Mouse (Mus musculus) midbrain, embryonic 14.5 days (tissue): ENCODE data around the gene Stk17b. TPM values are rescaled to one million over a fixed set of nuclear protein-coding genes. Genes with fewer than 3 reads are reported as not detected.
"Not testable (repeated sequence)": the region's sequence is repeated elsewhere in the genome, so short reads cannot be mapped to it uniquely, and the experiment has no call there.

ENCODE experiments used
- ATAC-seq: fragments of 200-750 bp; cut with Nextera tagmentation; 2 replicates; pipeline ENCODE4 v1.8.0; 2017; ENCODE audit warnings: moderate number of reproducible peaks, moderate library complexity; ENCODE audit not compliant: low FRiP score, low TSS enrichment
- DNase-seq: peaks from one replicate; pipeline ENCODE4 v3.0.0-alpha.2; 2015
- H3K27ac ChIP-seq: fragments of 300-500 bp; sonication (generic); replicated peaks from 2 replicates; pipeline ENCODE4 v1.5.1; 2014; ENCODE audit warnings: mild to moderate bottlenecking, low read depth, low read length, moderate library complexity
- H3K27me3 ChIP-seq: fragments of 300-500 bp; sonication (generic); 2 replicates; pipeline ENCODE4 v1.6.1; 2014; ENCODE audit warnings: low read length, control low read depth, mixed read lengths; ENCODE audit not compliant: control insufficient read depth, insufficient read depth
- H3K36me3 ChIP-seq: fragments of 300-500 bp; sonication (generic); 2 replicates; pipeline ENCODE4 v1.6.1; 2014; ENCODE audit warnings: low read length, control low read depth; ENCODE audit not compliant: control insufficient read depth, insufficient read depth
- H3K4me1 ChIP-seq: fragments of 300-500 bp; sonication (generic); 2 replicates; pipeline ENCODE4 v1.6.1; 2014; ENCODE audit warnings: mild to moderate bottlenecking, antibody characterized with exemption, low read length, control low read depth; ENCODE audit not compliant: control insufficient read depth, insufficient read depth
- H3K4me2 ChIP-seq: fragments of 300-500 bp; sonication (generic); 2 replicates; pipeline ENCODE4 v1.6.1; 2014; ENCODE audit warnings: mild to moderate bottlenecking, low read length, moderate library complexity
- H3K4me3 ChIP-seq: fragments of 300-500 bp; sonication (generic); replicated peaks from 2 replicates; pipeline ENCODE4 v1.5.1; 2014; ENCODE audit warnings: low read depth, low read length
- H3K9ac ChIP-seq: fragments of 300-500 bp; sonication (generic); replicated peaks from 2 replicates; pipeline ENCODE4 v1.6.1; 2014; ENCODE audit warnings: mild to moderate bottlenecking, low read length, moderate library complexity
- H3K9me3 ChIP-seq: fragments of 300-500 bp; sonication (generic); 2 replicates; pipeline ENCODE4 v1.6.1; 2016; ENCODE audit warnings: low read length, control low read depth, mixed read lengths; ENCODE audit not compliant: control insufficient read depth
- WGBS: fragments of 180-500 bp; shearing (Covaris S2); extraction: QIAGEN DNeasy Blood & Tissue Kit; methylation state at CpG from one replicate; pipeline ENCODE4 v1.1.7; 2014; 5-methylcytosine and 5-hydroxymethylcytosine counted together
- polyA plus RNA-seq: library from polyadenylated mRNA; unstranded; fragments of >200 nt; fragmentation: Nextera tagmentation; extraction: Ambion mirVana; gene quantifications from 2 replicates; pipeline ENCODE4 v1.2.1, GENCODE M21; 2014

The Stk17b gene
- polyA plus RNA-seq, 1 experiment from 2014 or later = 5.5 TPM

- Histone ChIP-seq H3K36me3 (no peaks in the 10 kb centered on the region), H3K9ac (no peak overlapping the region), H3K4me1 (no peaks in the 10 kb centered on the region), H3K9me3 (no peaks in the 10 kb centered on the region), H3K4me3 (no peak overlapping the region), H3K27ac (no peak overlapping the region), H3K4me2 (no peak overlapping the region), H3K27me3 (no peaks in the 10 kb centered on the region)
- ATAC-seq (no peak), DNase-seq (no peak)
- 94% methylated on average over 6 of the region's 6 CpGs for WGBS
Observed at GRCm38 (mm10) chr1:53775036-53775435, 10.0 kb downstream of the Stk17b start.

GRCm38 (mm10) chr1:53774571-53774970, 10.5 kb downstream of the Stk17b start:
- no peaks in the 10 kb centered on the region for H3K4me1 ChIP-seq
- no peaks in the 10 kb centered on the region for H3K27me3 ChIP-seq
- no peaks in the 10 kb centered on the region for H3K9me3 ChIP-seq
- no peaks in the 10 kb centered on the region for H3K36me3 ChIP-seq
- ATAC-seq = no peak
- H3K4me2 ChIP-seq = no peak overlapping the region
- no peak overlapping the region for H3K9ac ChIP-seq
- H3K27ac ChIP-seq = no peak overlapping the region
- no peak overlapping the region for H3K4me3 ChIP-seq
- DNase-seq = no peak
- 90% methylated on average over 3 of the region's 3 CpGs for WGBS

GRCm38 (mm10) chr1:53773994-53774393, 11.0 kb downstream of the Stk17b start:
- Histone ChIP-seq H3K9me3 (no peaks in the 10 kb centered on the region), H3K27me3 (no peaks in the 10 kb centered on the region), H3K4me3 (no peak overlapping the region), H3K4me1 (no peaks in the 10 kb centered on the region), H3K36me3 (no peaks in the 10 kb centered on the region), H3K27ac (no peak overlapping the region), H3K4me2 (no peak overlapping the region), H3K9ac (no peak overlapping the region)
- no peak for DNase-seq
- no peak for ATAC-seq
- 48% methylated on average over 6 of the region's 6 CpGs for WGBS

- DNase-seq (no peak), ATAC-seq (no peak)
- no peak overlapping the region for H3K4me3 ChIP-seq
- H3K27me3 ChIP-seq = no peaks in the 10 kb centered on the region
- no peaks in the 10 kb centered on the region for H3K9me3 ChIP-seq
- no peak overlapping the region for H3K27ac ChIP-seq
- H3K9ac ChIP-seq = no peak overlapping the region
- H3K4me1 ChIP-seq = no peaks in the 10 kb centered on the region
- WGBS = 88% methylated on average over 3 of the region's 3 CpGs
- H3K4me2 ChIP-seq = no peak overlapping the region
- no peaks in the 10 kb centered on the region for H3K36me3 ChIP-seq
Observed at GRCm38 (mm10) chr1:53772967-53773366, 12.1 kb downstream of the Stk17b start.

- Histone ChIP-seq H3K9ac (no peak overlapping the region), H3K4me3 (no peak overlapping the region), H3K9me3 (no peaks in the 10 kb centered on the region), H3K4me2 (no peak overlapping the region), H3K27me3 (no peaks in the 10 kb centered on the region), H3K27ac (no peak overlapping the region), H3K36me3 (no peaks in the 10 kb centered on the region), H3K4me1 (no peaks in the 10 kb centered on the region)
- no peak for DNase-seq
- whole genome bisulfite sequencing = 92% methylated on average over 6 of the region's 6 CpGs
- no peak for ATAC-seq
Observed at GRCm38 (mm10) chr1:53771476-53771875, 13.5 kb downstream of the Stk17b start.

- no peaks in the 10 kb centered on the region for H3K4me1 ChIP-seq
- WGBS = 89% methylated on average over 2 of the region's 2 CpGs
- no peak for ATAC-seq
Observed at GRCm38 (mm10) chr1:53766112-53766511, 18.9 kb downstream of the Stk17b start.

GRCm38 (mm10) chr1:53757316-53757715, 27.7 kb downstream of the Stk17b start:
- no peaks in the 10 kb centered on the region for H3K9me3 ChIP-seq
- H3K36me3 ChIP-seq = 0 out of 2 replicates have a peak, but pooled peaks cover 2% of the 10 kb centered on the region
- no peak overlapping the region for H3K27ac ChIP-seq
- WGBS = 91% methylated on average over 4 of the region's 4 CpGs
- no peak for DNase-seq
- H3K27me3 ChIP-seq = no peaks in the 10 kb centered on the region
- ATAC-seq = no peak
- H3K4me2 ChIP-seq = no peak overlapping the region
- no peak overlapping the region for H3K9ac ChIP-seq
- H3K4me3 ChIP-seq = no peak overlapping the region
- no peaks in the 10 kb centered on the region for H3K4me1 ChIP-seq

More at GRCm38 (mm10) chr1:53766112-53766511, 18.9 kb downstream of the Stk17b start:
- no peaks in the 10 kb centered on the region for H3K27me3 ChIP-seq
- no peak overlapping the region for H3K27ac ChIP-seq
- H3K36me3 ChIP-seq = no peaks in the 10 kb centered on the region
- no peak overlapping the region for H3K4me3 ChIP-seq
- no peak overlapping the region for H3K9ac ChIP-seq
- DNase-seq = no peak
- H3K9me3 ChIP-seq = no peaks in the 10 kb centered on the region
- H3K4me2 ChIP-seq = no peak overlapping the region

- not testable (repeated sequence) for ATAC-seq, H3K36me3 ChIP-seq, DNase-seq, H3K9ac ChIP-seq, H3K27ac ChIP-seq, H3K9me3 ChIP-seq, H3K4me2 ChIP-seq, H3K4me3 ChIP-seq, H3K4me1 ChIP-seq, H3K27me3 ChIP-seq
- 88% methylated on average over 2 of the region's 2 CpGs for WGBS
Observed at GRCm38 (mm10) chr1:53753501-53753900, 31.5 kb downstream of the Stk17b start.

GRCm38 (mm10) chr1:53751144-53751543, 33.9 kb downstream of the Stk17b start:
- H3K4me3 ChIP-seq = no peak overlapping the region
- no peak overlapping the region for H3K4me2 ChIP-seq
- H3K9me3 ChIP-seq = no peaks in the 10 kb centered on the region
- no peak overlapping the region for H3K27ac ChIP-seq
- H3K27me3 ChIP-seq = no peaks in the 10 kb centered on the region
- H3K36me3 ChIP-seq = no peaks in the 10 kb centered on the region
- DNase-seq = no peak
- 79% methylated on average over 1 of the region's 1 CpGs for WGBS
- H3K9ac ChIP-seq = no peak overlapping the region
- no peaks in the 10 kb centered on the region for H3K4me1 ChIP-seq
- ATAC-seq = no peak
